Mouse (Mus musculus): Measurements from ENCODE around the gene C9.

C9 gene

DNA sequence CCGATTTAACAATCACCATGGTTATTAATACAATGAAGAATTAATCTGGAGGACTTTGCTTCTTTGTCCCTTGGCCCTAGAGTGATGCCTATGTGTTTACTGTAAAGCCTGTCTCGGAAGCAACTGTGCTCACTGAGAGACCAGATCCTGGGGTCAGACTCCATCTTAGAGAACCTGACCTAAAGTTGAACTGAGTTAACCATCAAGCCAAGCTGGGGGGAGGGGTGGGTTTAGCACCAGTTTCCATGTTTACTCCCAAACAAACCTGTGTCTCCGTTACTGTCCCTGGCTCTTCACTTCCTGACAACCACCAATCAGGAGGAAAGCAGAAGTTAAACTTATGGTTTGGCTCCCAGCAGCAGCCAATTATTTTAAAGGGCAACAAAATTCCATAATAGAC is 38.4 kb downstream of the C9 start:
- DNase-seq (ENCODE audit: low spot score in 2 of 2): no peak

DNA sequence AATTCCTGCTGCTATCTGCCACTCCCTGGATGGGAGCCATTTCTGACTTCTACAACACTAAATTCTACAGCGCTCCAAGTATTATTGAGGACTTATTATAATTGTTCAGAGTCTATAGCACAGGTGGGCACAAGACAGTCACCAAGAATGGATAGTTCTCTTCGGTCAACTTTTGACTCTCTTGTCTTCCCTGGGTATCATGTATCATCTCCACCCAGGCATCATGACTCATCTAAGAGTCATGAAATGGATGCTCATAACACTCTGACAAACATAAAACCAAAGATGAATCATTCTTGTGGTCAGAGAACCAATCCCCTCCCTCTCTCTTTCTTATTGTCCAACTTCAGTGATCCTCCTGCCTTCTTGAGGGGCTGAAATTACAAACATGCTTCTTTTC is 47.3 kb downstream of the C9 start:
- no peak for DNase-seq (ENCODE audit: low spot score in 2 of 2)

DNA sequence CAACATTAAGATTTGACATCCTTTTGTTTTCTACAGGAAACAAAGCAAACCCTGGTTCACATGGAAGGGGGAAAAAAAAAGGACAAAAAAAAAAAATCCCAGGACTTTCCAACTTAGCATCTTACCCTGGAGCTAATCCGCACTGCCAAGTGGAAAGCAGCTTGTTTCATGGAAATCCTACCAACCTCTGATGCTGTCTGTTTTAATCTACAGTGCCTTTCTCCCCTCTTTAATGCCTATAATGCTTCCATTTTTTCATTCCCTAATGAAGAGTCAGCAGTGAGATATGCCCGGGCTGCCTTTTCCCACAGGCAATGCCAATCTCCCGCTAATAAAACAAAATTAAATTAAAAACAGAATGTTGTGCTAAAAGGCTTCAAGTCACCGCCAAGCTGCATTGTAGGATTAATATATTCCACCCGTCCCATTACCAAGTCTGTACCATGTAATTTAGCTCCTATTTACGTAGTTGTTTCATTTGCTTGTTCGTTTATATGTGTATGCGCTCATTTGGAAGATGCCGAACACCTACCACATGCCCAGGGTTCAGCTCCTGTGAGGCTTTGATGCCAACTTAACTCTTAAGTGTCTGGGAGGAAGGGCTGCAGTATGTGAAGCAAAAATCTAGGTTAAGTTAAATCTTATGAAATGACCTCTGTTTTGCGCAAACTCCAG is 53.4 kb downstream of the C9 start:
- no peak for DNase-seq (ENCODE audit: low spot score in 2 of 2)

DNA sequence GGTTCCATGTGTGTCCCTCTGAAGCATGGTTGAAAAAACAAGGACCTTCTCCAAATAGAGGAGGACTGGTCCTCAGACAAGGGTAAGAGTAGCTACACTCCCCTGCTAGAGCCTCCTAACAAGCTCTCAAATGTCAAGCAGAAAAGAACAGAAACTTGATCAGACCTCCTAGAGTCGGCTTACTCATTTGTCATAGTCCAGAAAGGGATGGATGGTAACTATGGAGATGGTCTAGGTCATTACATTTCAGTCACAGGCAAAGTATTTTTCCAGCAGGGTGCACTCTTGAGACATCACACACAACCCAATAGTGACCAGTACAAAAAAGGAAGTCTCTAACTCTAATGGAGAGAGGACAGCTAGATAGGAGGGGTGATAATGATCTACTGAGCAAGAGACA is 55.7 kb downstream of the C9 start:
- no peak for DNase-seq (ENCODE audit: low spot score in 2 of 2)

GRCm38 (mm10) chr15:6517525-6517924 is 72.4 kb downstream of the C9 start:
- DNase-seq (ENCODE audit: low spot score in 2 of 2): no peak

DNA sequence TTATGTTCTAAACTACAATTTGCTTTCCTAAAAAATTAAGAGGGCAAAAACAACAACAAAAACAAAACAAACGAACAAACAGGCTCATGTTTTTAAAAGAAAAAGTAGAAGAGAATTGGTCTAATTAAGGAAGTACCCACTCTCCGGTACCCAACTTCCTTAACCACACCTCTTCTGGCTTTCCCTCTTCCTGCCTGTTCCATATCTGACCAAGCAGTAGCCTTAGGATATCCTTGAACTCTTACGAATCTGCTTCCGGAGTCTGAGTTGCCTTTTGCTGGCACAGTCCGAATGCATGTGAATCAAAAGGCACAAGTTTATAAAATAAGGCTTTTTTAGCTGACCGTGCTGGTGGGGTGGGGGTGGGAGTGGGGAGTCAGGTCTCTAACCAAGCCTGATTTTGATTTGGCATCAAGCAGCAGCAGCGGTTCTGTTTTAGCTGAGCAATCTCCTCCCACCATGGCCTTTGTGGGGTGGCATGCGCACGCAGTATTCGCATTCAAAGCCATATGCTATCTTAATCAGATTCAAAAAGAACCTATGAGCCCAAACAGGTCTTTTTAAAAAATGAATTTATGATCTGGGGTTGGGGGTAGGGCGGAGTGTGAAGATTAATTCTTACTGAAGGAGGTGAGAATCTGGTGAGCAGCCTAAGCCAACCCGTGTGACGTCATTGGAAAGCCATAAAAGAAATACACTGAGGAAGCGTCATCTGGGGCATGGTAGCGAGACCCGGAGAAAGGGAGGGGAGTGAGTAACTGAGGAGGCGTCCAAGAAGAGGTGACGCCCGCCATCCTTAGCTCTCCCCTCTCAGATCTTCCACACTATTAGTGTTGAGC is 74.5 kb downstream of the C9 start:
- DNase-seq (ENCODE audit: low spot score in 2 of 2): no peak

GRCm38 (mm10) chr15:6520505-6521155 is 75.5 kb downstream of the C9 start:
- no peak for DNase-seq (ENCODE audit: low spot score in 2 of 2)

DNA sequence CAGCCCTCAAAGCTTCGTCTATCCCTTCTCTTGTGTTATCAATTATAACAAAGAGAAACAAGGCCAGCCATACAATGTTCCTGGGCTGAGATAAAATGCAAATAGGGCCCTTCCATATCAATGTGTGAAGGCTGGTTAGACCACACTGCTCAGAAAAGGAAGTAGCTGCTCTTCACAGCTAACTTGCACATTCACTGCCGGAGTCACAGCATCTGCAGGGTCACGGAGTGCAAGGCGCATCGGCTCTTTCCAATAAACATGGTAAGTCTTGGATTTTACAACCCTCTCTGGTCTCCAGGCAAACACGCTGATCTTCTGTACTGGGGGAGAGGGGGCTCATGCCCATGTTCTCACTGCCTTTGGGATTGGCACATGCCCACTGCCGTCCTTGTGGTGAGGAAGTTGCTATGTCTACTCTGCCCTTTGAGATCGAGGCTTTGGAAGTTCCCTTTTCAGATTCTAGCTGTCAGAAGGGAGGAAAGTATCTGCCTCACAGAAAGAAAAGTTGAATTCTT is 77.6 kb downstream of the C9 start, which contains the start of gene Fyb:
Gene Fyb (plus strand): TSS at position 201 of the 515 bp plus-strand sequence.
- no peak for DNase-seq (ENCODE audit: low spot score in 2 of 2)

- no peak for DNase-seq (ENCODE audit: low spot score in 2 of 2)
These were observed 79.7 kb downstream of the C9 start for GRCm38 (mm10) chr15:6524801-6525200.

GRCm38 (mm10) chr15:6525386-6525785 is 80.3 kb downstream of the C9 start:
- DNase-seq (ENCODE audit: low spot score in 2 of 2): no peak

GRCm38 (mm10) chr15:6533858-6534343 is 88.8 kb downstream of the C9 start:
- DNase-seq (ENCODE audit: low spot score in 2 of 2): no peak

DNA sequence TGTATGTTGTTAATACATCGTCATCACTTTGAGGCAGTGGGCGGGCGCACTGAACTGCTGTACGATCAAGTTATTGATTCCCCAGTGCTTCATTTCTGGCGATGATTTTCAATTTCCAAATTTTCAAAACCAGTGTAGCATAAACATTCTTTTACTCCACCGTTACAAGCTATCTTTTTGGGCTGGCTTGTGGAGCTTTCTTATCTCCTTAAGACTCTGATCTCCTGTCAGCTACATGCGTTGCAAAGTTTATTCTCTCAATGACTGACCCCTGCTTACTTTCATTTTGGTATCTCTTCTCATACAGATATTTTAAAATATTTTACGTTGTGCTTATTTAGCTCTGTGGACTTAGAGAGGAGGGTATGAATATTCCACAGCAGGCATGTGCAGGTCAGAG is 89.5 kb downstream of the C9 start:
- no peak for DNase-seq (ENCODE audit: low spot score in 2 of 2)

GRCm38 (mm10) chr15:6539639-6540338 is 94.7 kb downstream of the C9 start:
- no peak for DNase-seq (ENCODE audit: low spot score in 2 of 2)
